Mouse (Mus musculus): ENCODE measurements around the gene Klc2. TPM values are rescaled to one million over a fixed set of nuclear protein-coding genes. Genes with fewer than 3 reads are reported as not detected.

The Klc2 gene
- polyA plus RNA-seq, 1 experiment from 2014 or later, result 17.9 TPM

GRCm38 (mm10) chr19:5062041-5062440 lies 56.3 kb downstream of the Klc2 start:
- WGBS, result 81% methylated on average over 5 of the region's 5 CpGs
- ATAC-seq (ENCODE audit: insufficient number of reproducible peaks, low FRiP score, low TSS enrichment, low read depth), result no peak
- Histone ChIP-seq H3K27ac (replicated peaks) (no peak overlapping the region), H3K9me3 (replicated peaks) (no peaks in the 10 kb centered on the region), H3K9ac (no peak overlapping the region), H3K27me3 (no peaks in the 10 kb centered on the region), H3K4me1 (peaks cover 59% of the 10 kb centered on the region), H3K36me3 (no peaks in the 10 kb centered on the region), H3K4me2 (replicated peaks) (no peak overlapping the region), H3K4me3 (replicated peaks) (no peak overlapping the region)

GRCm38 (mm10) chr19:5060365-5061330 lies 57.7 kb downstream of the Klc2 start:
- Histone ChIP-seq H3K9me3 (replicated peaks) (no peaks in the 10 kb centered on the region), H3K27ac (replicated peaks) (peak overlapping the region; percentile 81), H3K4me3 (replicated peaks) (no peak overlapping the region), H3K4me2 (replicated peaks) (no peak overlapping the region; the same call in 1 of the 2 replicates), H3K4me1 (peaks cover 65% of the 10 kb centered on the region), H3K9ac (no peak overlapping the region), H3K27me3 (no peaks in the 10 kb centered on the region), H3K36me3 (no peaks in the 10 kb centered on the region)
- ATAC-seq (ENCODE audit: insufficient number of reproducible peaks, low FRiP score, low TSS enrichment, low read depth), result peak; percentile 45; the same call in 1 of the 2 replicates
- WGBS, result 38% methylated on average over 5 of the region's 5 CpGs

GRCm38 (mm10) chr19:5058801-5059771 lies 59.3 kb downstream of the Klc2 start:
- peak overlapping the region; percentile 81 for H3K27ac ChIP-seq (replicated peaks)
- WGBS, result 23% methylated on average over 10 of the region's 10 CpGs
- H3K27me3 ChIP-seq, result no peaks in the 10 kb centered on the region
- no peaks in the 10 kb centered on the region for H3K9me3 ChIP-seq (replicated peaks)
- H3K36me3 ChIP-seq, result no peaks in the 10 kb centered on the region
- H3K4me1 ChIP-seq, result peaks cover 52% of the 10 kb centered on the region
- no peak overlapping the region for H3K4me3 ChIP-seq (replicated peaks)
- no peak overlapping the region for H3K9ac ChIP-seq
- peak; percentile 16; the same call in 1 of the 2 replicates for ATAC-seq (ENCODE audit: insufficient number of reproducible peaks, low FRiP score, low TSS enrichment, low read depth)
- no peak overlapping the region; the same call in 1 of the 2 replicates for H3K4me2 ChIP-seq (replicated peaks)

GRCm38 (mm10) chr19:5057876-5058775 lies 60.2 kb downstream of the Klc2 start:
- H3K4me2 ChIP-seq (replicated peaks), result no peak overlapping the region
- peaks cover 52% of the 10 kb centered on the region for H3K4me1 ChIP-seq
- H3K36me3 ChIP-seq, result no peaks in the 10 kb centered on the region
- H3K4me3 ChIP-seq (replicated peaks), result no peak overlapping the region
- peaks cover 6% of the 10 kb centered on the region for H3K27me3 ChIP-seq
- H3K27ac ChIP-seq (replicated peaks), result peak overlapping the region; percentile 81
- H3K9me3 ChIP-seq (replicated peaks), result no peaks in the 10 kb centered on the region
- 0 out of 2 replicates have a peak overlapping the region, but pooled peaks have one; percentile 0 for H3K9ac ChIP-seq
- WGBS, result 29% methylated on average over 16 of the region's 16 CpGs
- ATAC-seq (ENCODE audit: insufficient number of reproducible peaks, low FRiP score, low TSS enrichment, low read depth), result no peak

Other genes with a start within 250 kb of the Klc2 start
- 29.6 and 33.7 TPM in 2 replicates for gene Actn3, start 240.7 kb downstream of the Klc2 start, polyA plus RNA-seq (2015; fragmentation: Nextera tagmentation; extraction: Ambion mirVana)
- gene Zdhhc24, start 239.9 kb downstream of the Klc2 start, polyA plus RNA-seq (2015; fragmentation: Nextera tagmentation; extraction: Ambion mirVana), result 14.0 and 14.9 TPM in 2 replicates
- gene Bbs1, start 211.9 kb downstream of the Klc2 start, polyA plus RNA-seq (2015; fragmentation: Nextera tagmentation; extraction: Ambion mirVana), result 4.6 and 5.5 TPM in 2 replicates
- 113 and 117 TPM in 2 replicates for gene Dpp3, start 190.3 kb downstream of the Klc2 start, polyA plus RNA-seq (2015; fragmentation: Nextera tagmentation; extraction: Ambion mirVana)
- 5.0 and 5.1 TPM in 2 replicates for gene Peli3, start 175.4 kb downstream of the Klc2 start, polyA plus RNA-seq (2015; fragmentation: Nextera tagmentation; extraction: Ambion mirVana)
- 84.2 and 85.9 TPM in 2 replicates for gene Mrpl11, start 156.4 kb downstream of the Klc2 start, polyA plus RNA-seq (2015; fragmentation: Nextera tagmentation; extraction: Ambion mirVana)
- gene Npas4, start 128.2 kb downstream of the Klc2 start, polyA plus RNA-seq (2015; fragmentation: Nextera tagmentation; extraction: Ambion mirVana), result not detected in 2 replicates
- gene Slc29a2, start 94.7 kb downstream of the Klc2 start, polyA plus RNA-seq (2015; fragmentation: Nextera tagmentation; extraction: Ambion mirVana), result 3.5 and 4.9 TPM in 2 replicates
- gene B4gat1, start 79.7 kb downstream of the Klc2 start, polyA plus RNA-seq (2015; fragmentation: Nextera tagmentation; extraction: Ambion mirVana), result 47.2 and 48.4 TPM in 2 replicates
- gene AC124502.3, start 79.7 kb downstream of the Klc2 start, polyA plus RNA-seq (2015; fragmentation: Nextera tagmentation; extraction: Ambion mirVana), result 1.9 and 2.0 TPM in 2 replicates
- 42.2 and 48.6 TPM in 2 replicates for gene Brms1, start 77.2 kb downstream of the Klc2 start, polyA plus RNA-seq (2015; fragmentation: Nextera tagmentation; extraction: Ambion mirVana)
- gene Rin1, start 68.1 kb downstream of the Klc2 start, polyA plus RNA-seq (2015; fragmentation: Nextera tagmentation; extraction: Ambion mirVana), result 2.6 and 4.4 TPM in 2 replicates
- 131 and 158 TPM in 2 replicates for gene Cd248, start 50.5 kb downstream of the Klc2 start, polyA plus RNA-seq (2015; fragmentation: Nextera tagmentation; extraction: Ambion mirVana)
- gene Tmem151a, start 33.0 kb downstream of the Klc2 start, polyA plus RNA-seq (2015; fragmentation: Nextera tagmentation; extraction: Ambion mirVana), result 2.3 and 3.0 TPM in 2 replicates
- gene Yif1a, start 30.0 kb downstream of the Klc2 start, polyA plus RNA-seq (2015; fragmentation: Nextera tagmentation; extraction: Ambion mirVana), result 111 and 119 TPM in 2 replicates
- 35.5 and 38.7 TPM in 2 replicates for gene Cnih2, start 20.0 kb downstream of the Klc2 start, polyA plus RNA-seq (2015; fragmentation: Nextera tagmentation; extraction: Ambion mirVana)
- gene Rab1b, start 11.5 kb downstream of the Klc2 start, polyA plus RNA-seq (2015; fragmentation: Nextera tagmentation; extraction: Ambion mirVana), result 256 and 270 TPM in 2 replicates
- 25.1 and 30.6 TPM in 2 replicates for gene Pacs1, start 154.6 kb upstream of the Klc2 start, polyA plus RNA-seq (2015; fragmentation: Nextera tagmentation; extraction: Ambion mirVana)
- gene Sf3b2, start 176.9 kb upstream of the Klc2 start, polyA plus RNA-seq (2015; fragmentation: Nextera tagmentation; extraction: Ambion mirVana), result 335 and 338 TPM in 2 replicates
- 4.2 and 5.8 TPM in 2 replicates for gene Gal3st3, start 179.8 kb upstream of the Klc2 start, polyA plus RNA-seq (2015; fragmentation: Nextera tagmentation; extraction: Ambion mirVana)
- gene Catsper1, start 217.2 kb upstream of the Klc2 start, polyA plus RNA-seq (2015; fragmentation: Nextera tagmentation; extraction: Ambion mirVana), result not detected in 2 replicates
- gene Cst6, start 231.0 kb upstream of the Klc2 start, polyA plus RNA-seq (2015; fragmentation: Nextera tagmentation; extraction: Ambion mirVana), result 67.9 and 76.8 TPM in 2 replicates
- 48.6 and 55.1 TPM in 2 replicates for gene Eif1ad, start 248.2 kb upstream of the Klc2 start, polyA plus RNA-seq (2015; fragmentation: Nextera tagmentation; extraction: Ambion mirVana)
- gene Banf1, start 248.6 kb upstream of the Klc2 start, polyA plus RNA-seq (2015; fragmentation: Nextera tagmentation; extraction: Ambion mirVana), result 399 and 402 TPM in 2 replicates

Data from embryonic facial prominence, embryonic 15.5 days (tissue).